Mouse (Mus musculus): ENCODE measurements at regions not wholly inside any gene's neighbourhood (a gene's known extent, or its start where the extent isn't known, plus 50 kb on each side); places are given as distances from the start of the nearest gene placed in this dataset.

DNA sequence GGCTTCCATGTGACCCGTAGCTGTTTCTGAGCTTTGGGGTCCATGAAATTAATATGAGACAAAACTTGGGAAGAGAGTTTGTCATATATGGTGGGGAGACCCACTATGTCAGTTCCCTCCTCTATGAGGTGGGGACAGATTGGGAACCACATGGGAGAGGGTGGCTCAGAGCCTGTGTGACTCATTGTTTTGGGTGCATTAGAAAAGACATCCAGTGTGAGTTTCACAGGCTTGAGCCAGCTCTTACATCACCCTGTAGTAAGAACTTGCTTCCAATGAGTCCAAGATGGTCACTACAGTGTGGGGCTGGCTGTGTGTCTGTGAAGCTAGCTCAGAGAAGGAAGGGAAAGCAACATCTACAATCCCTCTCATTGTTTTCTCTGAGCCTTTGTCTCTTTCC, 314.6 kb upstream of the Myt1l start:
- TF ChIP-seq CTCF (IDR thresholded peaks at IDR 0.05; ENCODE audit: borderline replicate concordance, control insufficient read depth, extremely low read depth, insufficient read depth, low read length, poor library complexity) (no peak), POLR2A (IDR thresholded peaks at IDR 0.05; ENCODE audit: control insufficient read depth, extremely low read depth, insufficient read depth, low read length, poor library complexity) (no peak)

Data from thymus, adult 2 months (tissue).